13 mouse cellular contexts compared by ENCODE assay signal in the genomic region with DNA sequence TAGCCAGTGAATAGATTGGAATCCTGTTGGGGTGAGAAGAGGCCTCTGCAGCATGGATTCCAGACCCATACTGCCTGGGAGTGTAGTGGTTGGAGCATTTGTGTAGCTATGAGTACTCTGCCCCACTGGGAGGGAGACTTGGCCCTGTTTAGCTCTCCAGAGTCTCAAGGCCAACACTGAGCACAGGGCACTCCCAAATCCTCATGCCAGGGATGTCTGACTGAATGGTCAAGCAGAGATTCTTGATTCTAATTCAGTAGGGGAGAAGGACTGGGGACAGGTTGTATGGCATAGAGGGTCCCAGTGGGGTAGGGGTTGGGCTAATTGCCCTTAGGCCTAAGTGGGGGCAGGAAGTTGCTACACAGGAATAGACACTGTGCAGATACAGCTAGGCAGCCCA. TPM values are rescaled to one million over a fixed set of nuclear protein-coding genes. Genes with fewer than 3 reads are reported as not detected.
DNase-seq lines count a peak whose midpoint lies in the region; ATAC-seq and TF ChIP-seq lines count a peak whose summit lies in the region.
"Had no signal": no experiment of that assay in that cellular context is flagged by ENCODE, and none has a peak within 500 bp of the region (broad histone marks: within the 10 kb centered on the region; RNA-seq: fewer than 3 reads in every experiment).

No protein-coding gene starts in this region.

- peak overlapping the region; percentile 23 for H3K27ac ChIP-seq in heart, embryonic 16.5 days (ENCODE audit: low read length)
- H3K27ac ChIP-seq in heart, adult 2 months, result no peak overlapping the region
- H3K27ac ChIP-seq in neural tube, embryonic 13.5 days (replicated peaks), result no peak overlapping the region
- H3K27ac ChIP-seq: embryonic facial prominence, embryonic 12.5 days; hindbrain, embryonic 10.5 days; midbrain, embryonic 12.5 days had no signal

- H3K36me3 ChIP-seq in heart, embryonic 16.5 days (ENCODE audit: control insufficient read depth, insufficient read depth), result no peaks in the 10 kb centered on the region
- no peaks in the 10 kb centered on the region for H3K36me3 ChIP-seq in heart, adult 2 months (ENCODE audit: control insufficient read depth, insufficient read depth, low read length)
- H3K36me3 ChIP-seq in neural tube, embryonic 13.5 days, result no peaks in the 10 kb centered on the region
- H3K36me3 ChIP-seq: G1E; midbrain, embryonic 12.5 days had no signal

- TF ChIP-seq POLR2A in heart, adult 2 months (IDR thresholded peaks at IDR 0.05; ENCODE audit: insufficient read depth, low read depth, low read length), result no peak

- DNase-seq in adrenal gland, postnatal 10 days, result peak; percentile 62
- DNase-seq in adrenal gland, adult 8-10 months, result no peak
- DNase-seq in heart, adult 2 months, result no peak
- DNase-seq in neural tube, embryonic 10.5 days (ENCODE audit: extremely low spot score, low spot score), result no peak
- no peak for DNase-seq in liver
- DNase-seq in kidney, adult 8-10 months, result no peak
- DNase-seq: kidney, postnatal 10 days had no signal

- H3K4me1 ChIP-seq in heart, embryonic 16.5 days (ENCODE audit: control insufficient read depth, insufficient read depth, low read length), result no peaks in the 10 kb centered on the region
- peaks cover 4% of the 10 kb centered on the region for H3K4me1 ChIP-seq in heart, adult 2 months (ENCODE audit: control insufficient read depth, insufficient read depth, low read length)
- H3K4me1 ChIP-seq in neural tube, embryonic 13.5 days (replicated peaks), result peaks cover 13% of the 10 kb centered on the region

- H3K4me2 ChIP-seq in heart, embryonic 16.5 days (ENCODE audit: low read depth, low read length), result no peak overlapping the region
- no peak overlapping the region for H3K4me2 ChIP-seq in neural tube, embryonic 13.5 days
- H3K4me2 ChIP-seq: embryonic facial prominence, embryonic 12.5 days; midbrain, embryonic 12.5 days had no signal

- H3K27me3 ChIP-seq in heart, embryonic 16.5 days (ENCODE audit: control insufficient read depth, insufficient read depth, low read length), result no peaks in the 10 kb centered on the region
- H3K27me3 ChIP-seq in heart, adult 2 months (ENCODE audit: control insufficient read depth, insufficient read depth, low read length), result no peaks in the 10 kb centered on the region
- H3K27me3 ChIP-seq in neural tube, embryonic 13.5 days, result no peaks in the 10 kb centered on the region
- H3K27me3 ChIP-seq: embryonic facial prominence, embryonic 12.5 days; midbrain, embryonic 12.5 days had no signal

- no peak overlapping the region for H3K9ac ChIP-seq in heart, embryonic 16.5 days (ENCODE audit: low read length)
- no peak overlapping the region for H3K9ac ChIP-seq in heart, adult 2 months (ENCODE audit: low read depth, low read length)
- H3K9ac ChIP-seq in neural tube, embryonic 13.5 days, result no peak overlapping the region
- H3K9ac ChIP-seq: embryonic facial prominence, embryonic 12.5 days; midbrain, embryonic 12.5 days had no signal

- intact Hi-C loops in heart, adult 2 months (cut with DNase I), result no loop called here

- no peak overlapping the region for H3K4me3 ChIP-seq in heart, embryonic 16.5 days (ENCODE audit: low read length)
- no peak overlapping the region for H3K4me3 ChIP-seq in heart, adult 2 months
- no peak overlapping the region for H3K4me3 ChIP-seq in neural tube, embryonic 13.5 days
- H3K4me3 ChIP-seq: embryonic facial prominence, embryonic 12.5 days; hindbrain, embryonic 10.5 days; midbrain, embryonic 12.5 days had no signal

- ATAC-seq in heart, embryonic 16.5 days (replicated peaks; ENCODE audit: extremely low read depth, insufficient read depth, low FRiP score), result no peak
- ATAC-seq in neural tube, embryonic 13.5 days (ENCODE audit: low read depth), result 0 out of 2 replicates have a peak, but pooled peaks have one; percentile 21

- no peak for TF ChIP-seq EP300 in heart, adult 2 months (IDR thresholded peaks at IDR 0.05; ENCODE audit: insufficient read depth, low read depth, low read length)

- H3K9me3 ChIP-seq in heart, embryonic 16.5 days (replicated peaks; ENCODE audit: control insufficient read depth, low read length), result no peaks in the 10 kb centered on the region
- no peaks in the 10 kb centered on the region for H3K9me3 ChIP-seq in neural tube, embryonic 13.5 days
- H3K9me3 ChIP-seq: embryonic facial prominence, embryonic 12.5 days; G1E; hindbrain, embryonic 10.5 days; midbrain, embryonic 12.5 days had no signal

- TF ChIP-seq CTCF in heart, adult 2 months (IDR thresholded peaks at IDR 0.05), result no peak

- H3K79me2 ChIP-seq in heart, adult 2 months (replicated peaks; ENCODE audit: control insufficient read depth, insufficient read depth, low read length), result no peaks in the 10 kb centered on the region

RNA-seq across cellular contexts. Expression of gene Fgfrl1, which starts 21.5 kb away (rescaled TPM):
- total RNA-seq in adrenal gland, postnatal 10 days (2021), result 10 to 100 TPM; 42.5 to 52.7 TPM
- total RNA-seq in adrenal gland, adult 8-10 months (2022), result 10 to 100 TPM; 29.5 to 52.6 (median 34.7) TPM
- 6.4 and 11.4 TPM in 2 replicates for polyA plus RNA-seq in heart, embryonic 16.5 days (2015; fragmentation: Nextera tagmentation; extraction: Ambion mirVana)
- total RNA-seq in heart, adult 2 months (2021), result 10 to 100 TPM; 17.6 to 21.6 TPM
- 33.5 and 36.5 TPM in 2 replicates for polyA plus RNA-seq in heart, adult 2 months (2012; rRNA removed)
- polyA plus RNA-seq in neural tube, embryonic 13.5 days (2015; fragmentation: Nextera tagmentation; extraction: Ambion mirVana), result 6.9 and 7.7 TPM in 2 replicates

RNA-seq across cellular contexts. Expression of gene Slc26a1, which starts 38.3 kb away (rescaled TPM):
- total RNA-seq in adrenal gland, postnatal 10 days (2021), result 10 to 100 TPM in 1 of 2 experiments, 1 to 10 TPM in 1; 5.7 to 11.4 TPM
- under 1 TPM; 0.14 to 0.46 (median 0.19) TPM for total RNA-seq in adrenal gland, adult 8-10 months (2022)
- 0.41 and 0.61 TPM in 2 replicates for polyA plus RNA-seq in heart, embryonic 16.5 days (2015; fragmentation: Nextera tagmentation; extraction: Ambion mirVana)
- total RNA-seq in heart, adult 2 months (2021), result not detected
- polyA plus RNA-seq in heart, adult 2 months (2012; rRNA removed), result 0.06 and 0.12 TPM in 2 replicates
- polyA plus RNA-seq in neural tube, embryonic 13.5 days (2015; fragmentation: Nextera tagmentation; extraction: Ambion mirVana), result 1.7 and 2.2 TPM in 2 replicates

RNA-seq across cellular contexts. Expression of gene Dgkq, which starts 44.2 kb away (rescaled TPM):
- 10 to 100 TPM; 16.7 to 23.7 TPM for total RNA-seq in adrenal gland, postnatal 10 days (2021)
- 10 to 100 TPM; 15.3 to 39.9 (median 31.0) TPM for total RNA-seq in adrenal gland, adult 8-10 months (2022)
- polyA plus RNA-seq in heart, embryonic 16.5 days (2015; fragmentation: Nextera tagmentation; extraction: Ambion mirVana), result 6.3 and 7.2 TPM in 2 replicates
- total RNA-seq in heart, adult 2 months (2021), result 1 to 10 TPM; 5.0 to 6.6 TPM
- polyA plus RNA-seq in heart, adult 2 months (2012; rRNA removed), result 9.2 and 15.6 TPM in 2 replicates
- 19.5 and 20.6 TPM in 2 replicates for polyA plus RNA-seq in neural tube, embryonic 13.5 days (2015; fragmentation: Nextera tagmentation; extraction: Ambion mirVana)

RNA-seq across cellular contexts. Expression of gene Idua, which starts 53.6 kb away (rescaled TPM):
- total RNA-seq in adrenal gland, postnatal 10 days (2021), result 10 to 100 TPM in 1 of 2 experiments, 1 to 10 TPM in 1; 9.0 to 15.2 TPM
- 10 to 100 TPM; 17.5 to 31.1 (median 22.6) TPM for total RNA-seq in adrenal gland, adult 8-10 months (2022)
- polyA plus RNA-seq in heart, embryonic 16.5 days (2015; fragmentation: Nextera tagmentation; extraction: Ambion mirVana), result 13.9 and 15.5 TPM in 2 replicates
- 10 to 100 TPM; 21.7 to 23.2 TPM for total RNA-seq in heart, adult 2 months (2021)
- 30.4 and 33.3 TPM in 2 replicates for polyA plus RNA-seq in heart, adult 2 months (2012; rRNA removed)
- polyA plus RNA-seq in neural tube, embryonic 13.5 days (2015; fragmentation: Nextera tagmentation; extraction: Ambion mirVana), result 8.3 and 9.2 TPM in 2 replicates

Comparison
In these comparisons a context has a peak if more than half of its experiments do, and no peak if none do; other contexts are left out.
1. RNA of gene Slc26a1, which starts 38.3 kb away (total RNA-seq): 5.7 to 11.4 TPM in adrenal gland, postnatal 10 days; 0.14 to 0.46 TPM in adrenal gland, adult 8-10 months and not detected in heart, adult 2 months; every median in the first group is over 4 times any median in the second.